Mouse (Mus musculus): ENCODE results near the gene Rpl10-ps3.

Gene Rpl10-ps3

DNA sequence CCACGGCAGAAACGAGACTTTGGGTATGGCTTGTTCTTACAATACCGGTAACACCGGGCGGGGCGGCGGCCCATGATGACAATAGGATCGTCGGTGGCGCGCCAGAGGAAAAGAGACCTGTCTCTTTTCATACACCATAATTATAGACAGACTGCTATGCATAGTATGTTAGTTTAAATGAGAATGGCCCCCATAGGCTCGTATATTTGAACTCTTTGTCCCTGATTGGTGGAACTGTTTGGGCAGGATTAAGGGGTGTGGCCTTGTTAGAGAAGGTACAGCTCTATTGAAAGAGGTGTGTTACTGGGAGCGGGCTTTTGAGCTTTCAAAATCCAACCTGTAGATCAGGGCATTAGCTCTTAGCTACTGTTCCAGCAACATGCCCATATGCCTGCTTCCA, at the start of gene Rpl10-ps3:
Rpl10-ps3 (minus strand) TSS at position 101 of the 400 bp plus-strand sequence.
- no peak for DNase-seq

DNA sequence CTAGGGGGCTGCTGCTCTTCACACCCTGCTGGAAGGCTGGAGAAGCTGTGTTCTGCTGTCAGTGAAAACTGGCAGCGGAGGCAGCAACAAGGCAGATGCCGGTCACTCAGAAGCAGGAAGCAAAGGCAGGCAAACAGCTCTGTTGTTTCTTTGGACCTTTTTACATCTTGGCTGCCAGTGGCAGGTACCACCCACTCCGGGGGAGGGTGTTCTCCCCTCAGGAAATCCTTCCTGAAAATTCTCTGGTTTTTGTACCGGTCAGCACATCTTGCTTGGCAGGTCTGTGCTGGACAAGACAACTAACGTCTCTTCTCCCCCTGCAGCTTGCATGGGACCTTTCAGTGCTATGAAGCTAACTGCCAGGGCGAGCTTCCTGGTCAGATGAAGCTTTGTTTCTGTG, 30.8 kb upstream of the Rpl10-ps3 start:
- peak; percentile 23 to 53 for DNase-seq

DNA sequence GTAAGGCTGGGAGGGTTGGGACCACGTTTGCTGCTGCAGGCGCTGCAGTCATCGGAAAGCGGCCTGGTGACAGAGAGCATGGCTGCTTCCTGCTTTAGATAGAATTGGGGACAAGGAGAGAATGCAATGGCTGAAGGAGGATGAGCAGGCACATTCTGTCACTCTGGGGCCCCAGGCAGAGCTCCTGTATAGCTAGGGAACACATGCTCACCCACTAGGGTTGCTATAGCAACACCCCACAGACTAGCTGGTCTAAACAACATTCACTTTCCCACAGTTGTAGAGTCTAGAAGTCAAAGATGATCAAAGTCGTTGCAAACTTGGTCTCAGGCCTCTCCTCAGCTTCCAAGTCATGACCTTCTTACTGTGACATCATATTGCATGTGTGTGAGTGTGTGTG, 29.9 kb upstream of the Rpl10-ps3 start:
- DNase-seq = no peak

DNA sequence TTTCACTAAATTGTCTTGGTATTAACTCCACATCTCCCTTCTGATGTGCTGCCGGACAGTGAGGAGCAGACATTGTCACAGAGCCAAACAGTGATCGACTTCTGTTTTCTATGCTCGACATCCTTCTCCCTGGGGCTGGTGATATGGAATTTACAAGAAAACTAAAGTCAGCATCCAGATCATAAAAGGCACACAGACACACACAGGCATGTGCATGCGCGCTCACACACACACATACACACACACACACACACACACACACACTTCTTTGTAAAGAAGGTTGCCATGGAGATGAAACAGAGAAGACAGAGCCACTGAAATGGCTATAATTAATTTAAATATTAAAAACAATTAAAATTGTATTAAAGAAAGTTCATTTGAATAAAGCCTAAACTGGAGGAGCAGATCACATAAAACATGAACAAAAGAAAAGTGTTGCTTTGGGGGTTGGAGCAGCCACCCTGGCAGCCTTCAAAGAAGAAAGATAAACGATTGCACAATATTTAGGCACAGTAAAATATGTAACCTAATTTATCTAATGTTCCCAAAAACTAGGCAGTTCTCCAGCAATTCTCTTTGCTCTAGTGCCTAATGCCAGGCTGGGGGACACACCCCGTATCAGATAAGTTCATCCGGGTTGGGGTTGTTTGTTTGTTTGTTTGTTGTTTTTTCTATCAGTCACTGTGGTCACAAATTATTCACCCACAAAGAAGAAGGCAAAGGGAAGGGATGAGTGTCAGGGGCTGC, 24.0 kb upstream of the Rpl10-ps3 start:
- no peak for DNase-seq

DNA sequence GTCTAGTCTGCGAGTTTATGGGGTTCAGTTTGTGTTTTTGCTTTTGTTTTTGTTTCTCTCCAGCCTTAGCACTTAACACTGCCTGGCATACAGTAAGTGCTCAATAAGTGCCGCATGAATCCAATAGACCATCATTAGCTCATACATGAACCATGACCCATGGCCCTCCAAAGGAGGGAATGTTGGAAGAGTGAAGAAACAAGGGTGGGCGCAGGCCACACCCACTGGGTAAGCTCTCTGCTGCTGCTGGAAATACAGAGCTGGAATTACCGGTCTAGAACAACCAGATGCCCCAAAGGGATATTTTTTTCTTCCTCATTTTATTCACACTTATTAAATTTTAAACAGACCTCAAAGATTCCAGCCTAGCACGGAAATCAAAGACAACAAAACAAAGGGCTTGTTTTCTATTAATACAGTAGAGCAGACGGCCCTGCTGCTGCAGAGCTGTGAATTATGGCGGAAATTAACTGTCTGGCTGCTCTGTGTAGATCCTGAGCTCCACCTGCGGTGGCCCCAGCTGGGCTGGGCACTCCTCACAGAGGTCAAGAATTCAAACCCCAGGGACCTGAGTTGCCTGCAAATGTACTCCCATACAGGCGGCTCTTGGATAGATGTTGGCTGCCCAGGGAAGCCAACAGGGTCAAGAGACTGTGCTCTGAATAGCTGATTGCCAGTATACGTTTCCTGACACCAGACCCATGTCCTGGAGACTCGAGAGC, 20.5 kb upstream of the Rpl10-ps3 start:
- DNase-seq = peak; percentile 59 to 86

DNA sequence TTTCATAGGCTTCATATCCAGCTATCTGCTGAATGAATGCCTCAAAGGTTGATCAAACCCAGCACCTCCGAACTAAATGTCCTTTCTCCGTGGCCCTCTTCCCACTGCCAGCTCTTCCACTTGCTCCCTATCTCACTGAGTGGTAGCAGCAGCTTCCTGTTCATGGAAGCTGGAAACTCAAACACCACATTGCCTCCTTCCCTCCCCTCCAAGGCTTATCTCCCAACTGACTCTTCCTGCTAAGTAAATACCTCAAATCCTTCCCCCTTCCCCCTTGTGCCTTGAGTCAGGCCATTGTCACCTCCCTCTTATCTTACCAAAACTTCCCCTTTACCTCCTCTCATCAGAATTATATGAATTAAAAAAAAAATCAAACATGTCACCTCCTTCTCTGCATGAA, 19.2 kb upstream of the Rpl10-ps3 start:
- DNase-seq = no peak

DNA sequence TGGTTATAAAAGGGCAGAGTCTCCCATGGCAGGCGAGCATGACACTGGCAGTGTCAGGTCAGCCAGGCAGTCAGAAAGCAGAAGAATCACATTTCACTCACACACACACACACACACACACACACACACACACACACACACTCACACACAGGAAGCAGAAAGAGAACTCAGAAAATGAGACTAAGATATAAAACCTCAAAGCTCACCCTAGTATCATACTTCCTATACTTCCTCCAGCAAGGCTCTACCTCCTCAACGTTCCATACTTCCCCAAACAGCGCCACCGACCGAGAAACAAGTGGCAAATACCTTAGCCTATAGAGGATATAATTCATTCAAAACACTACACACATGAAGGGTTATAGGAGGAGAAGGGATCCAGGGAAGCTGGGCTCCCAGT, 18.5 kb upstream of the Rpl10-ps3 start:
- no peak for DNase-seq

DNA sequence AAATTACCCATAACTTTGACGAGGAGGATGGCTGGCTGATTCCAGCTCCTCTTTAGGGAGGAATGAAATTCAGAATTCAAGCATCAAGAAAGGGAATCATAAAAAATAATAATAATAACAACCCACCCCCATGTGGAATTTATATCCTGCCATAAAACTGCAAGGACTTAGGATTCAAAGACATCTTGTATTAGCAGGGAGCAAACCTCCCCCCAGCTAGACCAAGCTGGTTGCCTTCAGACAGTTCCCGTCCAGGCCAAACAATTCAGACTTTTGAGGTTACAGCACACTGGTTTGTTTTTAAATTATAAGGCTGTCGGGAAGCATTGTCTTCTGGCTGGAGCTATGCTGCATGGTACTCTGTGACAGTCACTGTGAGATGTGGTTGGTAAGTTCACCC, 17.8 kb upstream of the Rpl10-ps3 start:
- DNase-seq = no peak

DNA sequence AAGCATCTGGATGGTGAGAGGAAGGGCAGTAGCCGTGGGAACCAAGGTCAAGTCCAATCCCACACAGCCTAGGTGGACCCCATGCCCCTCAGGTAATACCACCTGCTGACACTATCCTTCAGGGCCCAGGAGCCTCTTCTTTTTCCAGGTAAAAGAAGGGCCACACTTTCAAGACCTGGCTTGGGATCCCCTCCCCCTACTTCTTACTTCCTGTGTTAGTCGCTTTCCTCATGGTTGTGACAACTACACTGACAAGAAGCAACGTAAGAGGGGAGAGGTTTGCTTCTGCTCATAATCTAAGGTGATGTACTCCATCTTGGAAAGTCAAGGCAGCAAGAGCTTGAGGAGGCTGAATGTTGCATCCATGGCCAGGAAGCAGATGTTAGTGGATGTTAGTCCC, 15.6 kb upstream of the Rpl10-ps3 start:
- DNase-seq = no peak

DNA sequence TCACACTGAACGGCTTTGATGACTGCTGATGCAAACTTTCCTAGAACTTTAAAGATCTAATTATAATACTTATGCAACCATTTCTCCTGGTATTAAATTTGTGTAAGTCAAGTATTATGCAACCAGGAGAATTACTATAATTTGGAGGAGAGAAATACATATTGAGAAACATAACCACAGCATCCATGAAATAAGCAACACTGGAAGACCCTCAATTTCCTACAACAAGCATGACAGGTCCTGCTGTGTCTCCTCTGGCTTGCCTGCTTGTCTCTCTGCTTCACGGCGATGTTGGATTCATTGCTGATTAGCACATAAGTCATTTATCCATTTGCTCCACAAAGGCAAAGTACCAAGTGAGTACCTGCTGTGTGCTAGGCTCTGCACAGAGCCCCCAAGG, 12.6 kb upstream of the Rpl10-ps3 start:
- no peak for DNase-seq

DNA sequence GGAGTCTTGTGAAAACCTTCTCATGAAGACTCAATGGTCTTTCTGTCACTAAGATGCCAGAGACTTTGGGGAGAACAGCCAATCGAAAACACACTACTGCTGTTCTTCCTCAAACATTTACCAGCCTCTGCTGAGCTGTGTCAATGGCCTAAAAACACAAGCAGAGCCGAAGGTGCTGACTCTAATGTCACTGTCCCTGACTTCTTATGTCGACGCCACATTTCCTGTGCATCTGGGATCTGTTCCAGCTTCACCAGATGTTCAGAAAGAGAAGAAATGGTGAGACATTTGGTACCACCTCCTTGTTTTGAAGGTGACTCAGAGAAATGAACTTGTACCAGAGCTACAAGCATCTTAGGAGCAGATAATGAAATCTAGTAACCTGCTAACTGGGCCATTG, 7.0 kb upstream of the Rpl10-ps3 start:
- DNase-seq = peak; percentile 31 to 61

DNA sequence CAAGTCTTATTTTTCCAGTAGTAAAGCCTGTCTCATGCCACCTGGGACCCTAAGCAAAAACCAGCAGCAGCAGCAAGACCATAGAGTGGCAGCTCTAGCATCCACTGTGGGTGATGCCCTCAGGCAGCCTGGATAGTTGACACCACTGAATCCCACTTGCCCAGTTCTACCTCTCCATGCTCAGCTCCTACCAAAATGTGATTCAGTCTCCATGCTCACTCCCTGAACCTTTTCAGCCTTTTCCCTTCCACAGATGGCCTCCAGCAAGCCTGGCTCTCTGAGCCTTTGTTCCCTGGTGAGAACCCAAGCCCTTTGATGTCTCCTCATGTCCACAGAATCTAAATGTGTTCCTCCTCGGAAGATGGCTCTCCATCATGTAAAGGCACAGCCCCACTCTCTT, 5.8 kb upstream of the Rpl10-ps3 start:
- DNase-seq = no peak

DNA sequence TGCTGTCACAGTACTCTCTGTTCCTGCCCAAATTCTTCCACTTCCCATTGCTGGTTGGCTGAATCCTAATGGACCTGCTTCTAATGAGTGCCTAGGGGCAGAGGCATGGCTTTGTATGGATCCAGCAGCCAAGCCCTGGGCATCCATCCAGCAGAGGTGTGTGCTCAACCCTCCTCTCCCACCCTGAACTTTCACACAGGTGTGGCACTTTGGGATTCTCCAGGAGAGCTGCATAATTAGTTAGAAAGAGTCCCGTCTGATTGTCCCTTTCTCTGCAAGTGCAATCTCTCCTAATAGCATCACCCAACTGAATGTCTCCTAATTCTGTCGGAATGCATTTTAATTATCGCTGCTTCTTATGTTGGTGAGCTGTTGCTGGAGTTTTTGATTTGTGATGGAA, 4.4 kb upstream of the Rpl10-ps3 start:
- peak; percentile 27 to 57 for DNase-seq

DNA sequence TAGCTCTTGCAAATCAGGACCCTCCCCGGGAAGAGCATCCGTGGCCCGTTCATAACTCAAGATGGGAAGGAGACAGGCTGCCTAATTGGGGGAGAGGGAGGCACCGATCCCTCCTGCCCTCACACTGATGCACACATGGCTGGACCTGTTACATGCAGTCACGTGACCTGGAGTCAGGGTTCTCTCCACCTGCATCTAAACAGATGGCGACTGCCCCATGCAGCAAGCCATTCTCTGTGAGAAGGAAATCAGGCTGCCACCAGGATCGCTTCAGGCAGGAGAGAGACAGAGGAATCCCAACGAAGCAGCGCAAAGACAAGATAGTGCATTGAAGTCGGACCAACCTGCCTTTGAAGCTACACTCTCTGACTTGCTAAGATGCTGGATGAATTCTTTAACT, 3.5 kb upstream of the Rpl10-ps3 start:
- no peak for DNase-seq

DNA sequence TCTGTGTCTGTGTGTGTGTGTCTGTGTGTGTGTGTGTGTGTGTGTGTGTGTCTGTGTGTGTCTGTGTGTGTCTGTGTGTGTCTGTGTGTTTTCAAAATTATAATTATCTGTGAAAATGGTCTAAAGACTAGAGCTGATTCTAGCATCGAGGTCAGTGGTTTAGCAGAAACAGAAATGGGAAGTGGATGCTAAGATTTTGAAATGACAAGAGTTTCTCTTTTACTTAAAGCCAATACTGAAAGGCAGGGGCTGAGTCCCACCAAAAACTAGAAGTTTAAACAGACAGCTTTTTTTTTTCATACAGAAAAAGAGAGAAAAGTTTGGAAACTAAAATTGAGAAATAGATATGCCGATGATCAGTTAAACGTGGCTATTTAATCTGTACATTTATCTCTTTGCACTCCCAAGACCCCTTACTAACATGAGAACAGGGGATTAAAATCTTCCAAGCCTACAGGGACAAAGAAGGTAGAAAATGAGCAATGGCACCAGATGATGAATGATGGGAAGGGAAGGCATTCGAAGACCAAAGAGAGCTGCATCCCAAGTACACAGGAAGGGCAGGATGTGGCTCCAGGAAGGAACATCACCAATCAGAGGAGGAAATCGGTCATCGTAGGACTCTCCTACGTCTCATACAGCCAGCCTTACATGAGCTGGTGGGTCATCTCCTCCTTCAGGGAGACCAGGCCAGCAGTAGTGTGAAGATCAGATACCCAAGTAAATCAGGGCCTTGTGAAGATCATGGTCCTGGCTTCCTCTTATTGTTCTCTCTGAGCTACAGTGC, 9.0 kb downstream of the Rpl10-ps3 start:
- peak; percentile 10 to 46 for DNase-seq

DNA sequence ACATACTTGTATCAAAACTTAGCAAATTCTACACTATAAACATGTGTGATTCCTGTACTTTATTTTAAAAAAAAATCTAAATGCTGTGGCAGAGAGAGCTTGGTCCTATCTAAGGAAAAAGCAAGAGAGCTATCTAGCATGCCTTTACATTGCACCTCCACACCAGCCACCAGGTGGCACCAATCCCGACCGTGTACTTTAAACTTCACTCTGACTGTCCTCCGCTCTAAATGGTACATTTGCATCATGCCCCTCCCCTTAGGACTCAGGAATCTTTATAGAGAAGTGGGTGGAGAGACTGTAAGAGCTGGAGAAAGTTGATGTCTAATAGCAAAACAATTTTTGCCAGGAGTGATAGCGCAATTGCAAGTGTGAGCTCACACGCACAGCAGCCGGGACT, 11.4 kb downstream of the Rpl10-ps3 start:
- peak; percentile 66 to 77 for DNase-seq

DNA sequence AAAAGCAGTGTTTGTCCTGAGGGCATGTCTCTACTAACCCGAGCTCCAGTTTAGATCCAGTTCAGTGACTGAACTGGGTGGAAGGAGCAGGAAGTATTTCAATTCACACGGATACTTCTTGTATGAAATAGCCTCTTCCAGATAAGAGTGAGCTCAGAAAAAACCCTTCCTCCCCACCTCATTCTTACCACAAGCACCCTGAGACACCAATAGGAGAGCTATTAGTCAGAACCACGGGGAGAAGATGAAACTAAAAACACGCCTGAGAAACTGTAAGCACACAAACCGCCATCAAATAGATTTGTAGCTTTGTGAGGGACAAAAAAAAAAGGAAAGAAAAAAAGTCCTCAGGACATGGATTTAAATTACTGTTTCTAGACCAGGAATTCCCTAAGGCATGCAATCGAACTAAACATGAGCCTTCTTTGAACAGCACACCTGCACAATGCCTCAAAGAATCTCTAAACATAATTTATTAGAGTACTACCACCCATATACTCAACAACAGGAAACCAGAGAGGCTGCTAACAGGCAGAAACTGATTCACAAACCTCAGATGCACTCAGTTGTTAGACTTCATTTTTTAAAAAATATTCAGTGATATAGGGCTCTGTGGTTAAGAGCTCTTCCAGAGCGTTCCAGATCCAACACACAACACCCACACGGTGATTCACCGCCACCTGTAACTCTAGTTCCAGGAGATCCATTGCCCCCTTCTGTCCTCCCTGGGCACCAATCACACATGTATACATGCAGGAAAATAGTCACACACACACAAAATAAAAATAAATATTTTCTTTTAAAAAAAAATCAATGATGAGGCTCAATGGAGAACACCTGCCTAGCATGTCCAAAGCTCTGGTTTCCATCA, 20.2 kb downstream of the Rpl10-ps3 start:
- DNase-seq = no peak

DNA sequence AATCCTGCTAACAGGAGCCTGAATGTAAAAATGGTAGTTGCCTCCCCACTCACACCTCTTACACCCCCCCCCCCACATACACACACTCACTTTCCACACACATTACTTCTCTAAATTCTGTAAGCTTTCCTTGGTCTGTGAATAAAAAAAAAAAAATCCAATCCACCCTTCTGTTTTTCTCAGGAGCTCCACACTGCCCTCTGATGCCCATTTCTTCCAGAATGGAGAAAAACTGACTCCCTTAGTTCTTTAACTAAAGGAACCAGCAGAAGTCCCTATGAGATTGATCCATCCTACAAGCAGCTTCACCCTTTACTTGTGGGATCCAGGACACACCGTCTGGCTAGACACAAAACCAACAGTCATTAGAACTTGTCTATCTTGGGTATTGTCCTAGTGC, 24.0 kb downstream of the Rpl10-ps3 start:
- DNase-seq = no peak

DNA sequence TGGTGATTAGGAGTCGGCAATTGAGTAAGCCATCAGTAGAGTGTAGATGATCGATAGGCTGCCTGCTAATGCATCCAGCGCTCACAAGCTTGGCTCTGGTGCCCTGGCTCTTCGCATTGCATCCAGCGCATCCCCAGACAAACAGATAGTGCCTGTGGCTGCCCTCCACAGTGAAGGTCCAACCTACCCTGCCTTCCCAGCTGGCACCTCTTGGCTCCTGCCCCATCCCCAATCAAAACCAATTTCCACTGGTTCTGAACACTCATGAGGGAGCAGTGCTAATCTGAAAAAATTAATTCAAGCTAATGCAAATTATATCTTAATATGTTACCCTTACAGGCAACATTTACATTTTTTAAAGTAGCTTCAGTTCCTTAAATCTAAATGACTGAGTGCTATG, 25.3 kb downstream of the Rpl10-ps3 start:
- no peak for DNase-seq

DNA sequence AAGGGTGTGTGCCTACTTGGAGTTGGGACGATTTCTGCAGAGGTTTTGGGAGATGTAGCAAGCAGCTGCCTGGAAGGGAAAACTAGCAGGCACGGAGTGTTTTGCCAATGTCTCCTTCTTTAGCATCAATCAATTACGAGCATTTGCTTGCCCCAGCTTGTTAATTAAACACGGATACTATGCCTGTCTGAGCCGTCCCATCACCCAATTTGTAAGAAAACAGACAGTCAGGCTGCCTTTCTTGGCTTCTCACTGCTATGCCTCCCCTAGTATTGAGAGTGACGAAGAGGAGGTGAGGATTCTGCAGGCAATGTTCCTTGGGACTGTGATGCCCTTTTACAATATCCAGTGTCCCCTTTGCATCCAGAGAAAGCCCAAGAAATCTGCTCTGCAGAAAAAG, 27.5 kb downstream of the Rpl10-ps3 start:
- no peak for DNase-seq

DNA sequence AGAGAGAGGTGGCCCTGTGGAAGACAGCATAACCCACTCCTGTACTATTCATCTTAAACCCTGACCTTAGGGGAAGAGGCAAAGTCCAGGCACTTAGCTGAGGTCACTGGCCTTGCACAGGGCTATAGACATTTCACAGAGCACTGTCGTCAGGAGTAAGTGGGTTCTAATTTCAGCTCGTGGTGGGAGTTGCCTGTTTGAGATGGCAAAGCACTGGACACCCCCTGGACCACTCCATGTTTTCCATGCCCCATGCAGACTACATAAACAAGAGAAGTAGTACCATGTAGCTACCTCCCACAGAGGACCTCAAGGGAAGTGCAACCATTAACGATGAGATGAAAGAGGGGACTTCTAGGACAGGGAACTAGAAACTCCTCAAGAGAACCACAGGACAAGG, 29.1 kb downstream of the Rpl10-ps3 start:
- no peak for DNase-seq

DNA sequence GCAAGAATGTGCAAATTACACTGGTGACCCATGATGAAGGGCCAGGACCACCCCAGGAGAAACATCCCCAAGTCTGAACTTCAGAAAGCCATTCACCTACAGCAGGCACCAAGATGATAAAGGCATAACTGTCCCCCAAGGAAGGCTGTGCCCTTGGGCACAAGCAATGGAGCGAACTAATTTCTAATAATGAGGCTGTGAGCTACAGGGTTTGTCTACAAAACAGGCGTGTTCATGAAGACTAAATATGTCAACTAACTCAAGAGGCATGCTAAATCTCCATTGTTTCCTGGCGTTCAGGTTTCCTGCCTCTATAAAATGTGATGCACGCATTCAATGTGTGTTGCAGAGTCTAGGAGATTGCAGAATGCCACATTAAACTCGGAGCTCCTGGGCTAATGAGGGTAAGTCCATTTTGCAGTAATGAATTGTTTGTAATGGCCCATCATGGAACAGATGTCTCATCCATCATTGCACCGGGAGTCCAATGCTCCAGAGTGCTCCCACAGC, 33.7 kb downstream of the Rpl10-ps3 start:
- DNase-seq = no peak
